Mouse (Mus musculus) cerebellum, adult 2 months (tissue): Measurements from ENCODE around the gene Kcnh1.

ENCODE experiments used
- CTCF ChIP-seq: fragments of 200-500 bp; IDR thresholded peaks from 2 replicates; pipeline ENCODE4 v1.5.1; 2011; ENCODE audit warnings: low read depth, mild to moderate bottlenecking, control low read depth, low read length, moderate library complexity, borderline replicate concordance; ENCODE audit not compliant: insufficient read depth
- POLR2A ChIP-seq: fragments of 200-500 bp; IDR thresholded peaks from 2 replicates; pipeline ENCODE4 v1.6.1; 2011; ENCODE audit warnings: low read length, control low read depth, borderline replicate concordance; ENCODE audit not compliant: insufficient read depth

GRCm38 (mm10) chr1:192268878-192269277 is 78.3 kb downstream of the Kcnh1 start:
- TF ChIP-seq POLR2A: no peak
- TF ChIP-seq CTCF: no peak
